Mouse (Mus musculus) embryonic facial prominence, embryonic 13.5 days (tissue): ENCODE measurements at regions not wholly inside any gene's neighbourhood (a gene's known extent, or its start where the extent isn't known, plus 50 kb on each side); places are given as distances from the start of the nearest gene placed in this dataset.

Experiments used
- ATAC-seq: fragments of 200-750 bp; cut with Nextera tagmentation; 2 replicates; pipeline ENCODE4 v1.8.0; 2017; ENCODE audit warnings: low read depth; ENCODE audit not compliant: insufficient number of reproducible peaks, insufficient read depth, low FRiP score, low TSS enrichment
- H3K27ac ChIP-seq: fragments of 300-500 bp; sonication (generic); 2 replicates; pipeline ENCODE4 v1.5.1; 2015; ENCODE audit warnings: moderate library complexity, mild to moderate bottlenecking, inconsistent platforms
- H3K27me3 ChIP-seq: fragments of 300-500 bp; sonication (generic); 2 replicates; pipeline ENCODE4 v1.6.1; 2015; ENCODE audit warnings: mild to moderate bottlenecking, inconsistent platforms
- H3K36me3 ChIP-seq: fragments of 300-500 bp; sonication (generic); 2 replicates; pipeline ENCODE4 v1.6.1; 2015; ENCODE audit warnings: mild to moderate bottlenecking, inconsistent platforms
- H3K4me1 ChIP-seq: fragments of 300-500 bp; sonication (generic); 2 replicates; pipeline ENCODE4 v1.6.1; 2015; ENCODE audit warnings: inconsistent platforms
- H3K4me2 ChIP-seq: fragments of 300-500 bp; sonication (generic); 2 replicates; pipeline ENCODE4 v1.6.1; 2015; ENCODE audit warnings: moderate library complexity, mild to moderate bottlenecking, inconsistent platforms
- H3K4me3 ChIP-seq: fragments of 300-500 bp; sonication (generic); 2 replicates; pipeline ENCODE4 v1.5.1; 2015; ENCODE audit warnings: mild to moderate bottlenecking, inconsistent platforms
- H3K9ac ChIP-seq: fragments of 300-500 bp; sonication (generic); 2 replicates; pipeline ENCODE4 v1.6.1; 2015; ENCODE audit warnings: mild to moderate bottlenecking, inconsistent platforms
- H3K9me3 ChIP-seq: fragments of 300-500 bp; sonication (generic); 2 replicates; pipeline ENCODE4 v1.6.1; 2016; ENCODE audit warnings: inconsistent platforms
- WGBS: fragments of 180-500 bp; shearing (Covaris S2); methylation state at CpG from one replicate; pipeline ENCODE4 v1.1.7; 2015; ENCODE audit warnings: mixed read lengths; 5-methylcytosine and 5-hydroxymethylcytosine counted together

DNA sequence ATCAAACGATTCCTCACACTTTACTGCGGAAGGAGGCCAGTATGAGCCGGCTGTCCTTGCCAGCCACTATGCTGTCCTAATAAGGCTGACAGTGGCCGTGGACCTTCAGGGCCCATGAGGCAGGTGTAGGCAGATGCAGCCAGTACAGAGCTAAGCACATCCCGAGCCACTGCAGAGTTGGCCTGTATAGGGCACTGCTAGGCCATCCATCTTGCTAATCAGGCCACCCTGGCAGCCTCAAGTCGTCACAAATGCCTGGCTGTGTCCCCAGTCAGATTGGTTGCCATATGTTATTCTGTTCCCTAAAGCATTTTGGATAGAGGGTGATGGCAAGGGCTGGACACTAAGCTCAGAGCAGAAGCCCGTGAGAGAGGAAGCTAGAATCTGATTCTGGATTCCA, 359.9 kb upstream of the Fam19a5 start:
- H3K36me3 ChIP-seq: no peaks in the 10 kb centered on the region
- no peaks in the 10 kb centered on the region for H3K27me3 ChIP-seq
- no peaks in the 10 kb centered on the region for H3K9me3 ChIP-seq
- H3K27ac ChIP-seq: no peak overlapping the region
- no peak overlapping the region for H3K4me2 ChIP-seq
- H3K4me1 ChIP-seq: no peaks in the 10 kb centered on the region
- ATAC-seq: no peak
- no peak overlapping the region for H3K4me3 ChIP-seq
- H3K9ac ChIP-seq: no peak overlapping the region
- 70% methylated on average over 7 of the region's 7 CpGs for WGBS

DNA sequence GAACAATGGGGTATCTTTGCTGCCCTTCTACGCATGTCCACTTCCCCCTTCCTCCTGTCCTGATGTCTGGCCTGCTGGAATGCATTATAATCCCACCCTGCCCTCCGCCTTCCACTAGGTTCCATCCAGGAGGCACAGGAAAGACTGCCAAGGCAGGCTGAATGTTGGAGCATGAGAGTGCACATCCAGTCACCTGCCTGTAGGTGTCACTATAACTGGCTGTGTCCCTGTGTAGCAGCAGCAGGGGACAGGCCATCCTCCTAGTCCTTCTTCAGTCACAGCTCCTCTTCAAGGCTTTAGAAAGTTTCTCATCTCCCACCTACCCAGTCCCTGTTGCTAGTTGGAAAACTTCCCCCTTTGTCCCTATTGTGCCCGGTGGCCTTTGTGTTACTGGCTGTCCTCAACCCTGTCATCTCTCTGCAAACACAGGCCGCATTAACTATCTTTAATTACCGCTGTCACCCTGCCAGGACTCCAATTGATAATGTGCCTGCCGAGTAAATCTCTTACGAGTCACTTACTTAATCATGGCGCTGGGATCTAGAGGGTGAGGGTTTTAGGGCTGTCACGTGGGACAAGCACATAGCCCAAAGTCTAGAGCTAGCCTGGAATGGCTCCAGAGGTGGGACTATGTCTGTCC, 355.2 kb upstream of the Fam19a5 start:
- Histone ChIP-seq H3K9me3 (no peaks in the 10 kb centered on the region), H3K4me1 (no peaks in the 10 kb centered on the region)
- no peak for ATAC-seq

DNA sequence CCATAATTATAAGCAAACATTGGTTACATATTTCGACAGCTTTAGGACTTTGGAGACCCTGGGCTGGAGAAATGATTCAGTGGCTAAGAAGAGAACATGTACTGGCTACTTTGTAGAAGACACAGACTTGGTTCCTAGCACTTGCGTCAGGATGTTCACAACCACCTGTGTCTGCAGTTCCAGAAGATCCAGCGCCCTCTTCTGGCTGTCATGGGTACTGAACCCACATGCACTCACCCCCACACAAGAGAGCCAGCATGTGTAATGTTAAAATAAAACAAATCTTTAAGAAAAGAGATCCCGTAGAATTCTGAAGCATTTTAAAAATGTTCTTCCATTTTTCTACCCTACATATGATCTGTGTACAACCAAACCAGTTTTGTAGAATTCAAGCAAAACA, 352.2 kb upstream of the Fam19a5 start:
- H3K4me2 ChIP-seq: no peak overlapping the region
- 0 out of 2 replicates have a peak, but pooled peaks cover 4% of the 10 kb centered on the region for H3K4me1 ChIP-seq
- H3K9me3 ChIP-seq: no peaks in the 10 kb centered on the region
- H3K36me3 ChIP-seq: no peaks in the 10 kb centered on the region
- no peak overlapping the region for H3K27ac ChIP-seq
- no peak overlapping the region for H3K9ac ChIP-seq
- ATAC-seq: no peak
- 67% methylated on average over 4 of the region's 4 CpGs for WGBS
- H3K27me3 ChIP-seq: no peaks in the 10 kb centered on the region
- H3K4me3 ChIP-seq: no peak overlapping the region

More for the DNA sequence above, 355.2 kb upstream of the Fam19a5 start:
- Histone ChIP-seq H3K36me3 (no peaks in the 10 kb centered on the region), H3K4me2 (no peak overlapping the region), H3K9ac (no peak overlapping the region), H3K27ac (no peak overlapping the region), H3K27me3 (no peaks in the 10 kb centered on the region), H3K4me3 (no peak overlapping the region)
- 82% methylated on average over 9 of the region's 9 CpGs for WGBS

DNA sequence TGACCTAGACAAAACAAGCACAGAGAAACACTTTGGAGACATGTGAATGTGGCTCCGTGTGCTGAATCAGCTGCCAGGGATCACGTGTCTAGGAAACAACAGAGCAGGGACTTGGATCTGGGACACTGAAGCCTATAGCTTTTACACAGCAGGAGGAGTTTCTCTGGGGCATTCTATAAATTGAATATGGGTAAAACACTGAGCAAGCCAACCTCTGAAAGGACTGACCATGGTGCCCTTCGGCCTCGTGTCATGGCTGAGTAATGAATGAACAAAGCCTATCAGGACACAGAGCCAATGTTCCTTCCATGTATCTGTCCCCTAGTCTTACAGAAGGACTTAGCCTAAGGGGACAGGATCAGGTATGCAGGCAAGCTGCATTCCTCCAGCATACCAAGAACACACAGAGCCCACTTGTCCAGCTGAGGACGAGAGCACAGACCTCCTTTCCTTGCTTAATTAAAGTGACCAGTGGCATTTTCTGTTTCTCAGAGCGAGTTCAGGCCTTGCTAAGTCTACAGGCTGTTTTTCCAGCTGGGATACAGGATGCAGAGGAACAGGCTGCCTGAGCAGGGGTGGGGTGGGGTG, 347.7 kb upstream of the Fam19a5 start:
- no peaks in the 10 kb centered on the region for H3K9me3 ChIP-seq
- H3K36me3 ChIP-seq: no peaks in the 10 kb centered on the region
- no peak overlapping the region for H3K27ac ChIP-seq
- no peak for ATAC-seq
- no peak overlapping the region for H3K4me2 ChIP-seq
- H3K27me3 ChIP-seq: no peaks in the 10 kb centered on the region
- H3K4me1 ChIP-seq: 0 out of 2 replicates have a peak, but pooled peaks cover 4% of the 10 kb centered on the region
- WGBS: 19% methylated on average over 6 of the region's 6 CpGs
- no peak overlapping the region for H3K4me3 ChIP-seq
- H3K9ac ChIP-seq: no peak overlapping the region

DNA sequence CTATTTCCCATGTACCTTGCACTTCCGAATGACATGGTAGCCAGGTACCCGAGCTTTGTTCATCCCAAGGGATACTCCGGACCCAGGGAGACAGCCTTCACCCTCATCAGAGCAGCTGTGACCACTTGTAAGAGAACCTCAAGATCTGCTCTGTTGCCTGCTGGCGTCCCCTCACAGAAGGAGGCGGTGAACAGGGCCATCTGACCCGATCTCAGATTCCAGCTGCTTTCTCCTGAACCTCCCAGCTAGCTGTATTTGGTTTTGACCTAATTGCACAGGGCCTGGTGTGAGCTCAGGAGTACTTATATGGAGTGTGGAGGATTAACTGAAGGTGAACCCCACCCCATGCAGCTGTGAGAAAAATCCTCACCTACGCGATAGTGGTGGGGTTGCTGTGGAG, 344.5 kb upstream of the Fam19a5 start:
- Histone ChIP-seq H3K36me3 (no peaks in the 10 kb centered on the region), H3K9ac (no peak overlapping the region), H3K4me1 (0 out of 2 replicates have a peak, but pooled peaks cover 4% of the 10 kb centered on the region), H3K4me2 (no peak overlapping the region), H3K27ac (no peak overlapping the region), H3K27me3 (no peaks in the 10 kb centered on the region), H3K4me3 (no peak overlapping the region), H3K9me3 (no peaks in the 10 kb centered on the region)
- 85% methylated on average over 8 of the region's 8 CpGs for WGBS
- no peak for ATAC-seq

DNA sequence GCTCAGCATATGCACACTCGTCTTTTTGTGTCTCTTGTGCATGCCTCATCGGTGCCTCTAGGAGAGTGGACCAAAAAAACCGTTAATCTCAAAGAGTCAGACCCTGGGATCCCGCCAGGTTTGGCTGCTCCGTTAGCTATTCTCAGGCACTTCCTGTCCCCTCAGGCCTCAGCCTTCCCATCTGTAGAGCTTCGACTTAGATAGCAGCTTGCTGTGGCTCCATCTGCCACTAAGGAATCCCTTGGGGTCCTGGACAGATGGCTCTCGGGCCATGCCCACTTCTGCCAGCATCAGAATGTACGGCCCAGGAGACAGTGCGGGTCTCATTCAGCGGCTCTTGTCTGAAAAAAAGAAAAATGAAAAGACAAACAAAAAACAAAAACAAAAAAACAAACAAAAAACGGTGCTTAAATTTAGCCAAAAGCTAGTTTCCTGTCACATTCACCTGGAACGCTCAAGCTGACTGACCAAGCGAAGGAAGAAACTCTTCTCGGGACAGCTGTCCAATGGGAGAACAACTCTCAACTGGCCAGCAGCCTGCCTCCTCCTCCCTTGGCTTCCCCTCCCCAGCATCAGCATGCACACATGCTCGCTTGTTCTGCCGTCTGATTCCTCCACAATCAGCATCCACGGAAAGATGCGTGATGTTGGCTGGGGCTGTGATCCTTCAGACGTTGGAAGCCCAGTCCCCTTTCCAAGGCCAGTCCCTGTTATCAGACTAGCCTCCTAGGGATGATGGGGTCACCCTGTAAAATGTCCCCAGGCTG, 343.6 kb upstream of the Fam19a5 start:
- Histone ChIP-seq H3K9me3 (no peaks in the 10 kb centered on the region), H3K36me3 (no peaks in the 10 kb centered on the region), H3K27ac (no peak overlapping the region), H3K27me3 (no peaks in the 10 kb centered on the region), H3K4me2 (no peak overlapping the region), H3K4me1 (0 out of 2 replicates have a peak, but pooled peaks cover 4% of the 10 kb centered on the region), H3K4me3 (no peak overlapping the region), H3K9ac (no peak overlapping the region)
- ATAC-seq: no peak
- 68% methylated on average over 19 of the region's 19 CpGs for WGBS

DNA sequence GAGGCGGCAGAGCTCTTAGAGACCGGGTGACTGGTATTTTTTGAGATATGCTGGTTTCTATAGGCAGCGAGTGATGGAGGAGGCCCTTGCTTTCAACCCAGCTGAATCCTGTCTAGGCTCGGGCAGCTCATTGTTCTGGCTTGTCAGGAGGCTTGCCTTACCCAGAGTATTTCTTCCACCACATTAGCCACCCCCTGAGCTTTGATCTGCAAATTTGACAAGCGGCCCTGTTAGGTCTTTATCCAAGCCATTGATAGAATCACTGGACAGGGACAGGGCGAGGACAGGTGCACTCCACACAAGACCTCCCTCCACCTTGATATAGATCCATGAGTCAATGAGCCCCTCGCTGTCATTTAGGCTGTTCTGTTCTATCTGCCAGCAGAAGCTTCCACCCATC, 343.0 kb upstream of the Fam19a5 start:
- H3K27me3 ChIP-seq: no peaks in the 10 kb centered on the region
- WGBS: 74% methylated on average over 7 of the region's 7 CpGs
- H3K9ac ChIP-seq: no peak overlapping the region
- no peak overlapping the region for H3K4me2 ChIP-seq
- ATAC-seq: no peak
- H3K36me3 ChIP-seq: no peaks in the 10 kb centered on the region
- H3K4me3 ChIP-seq: no peak overlapping the region
- H3K4me1 ChIP-seq: 0 out of 2 replicates have a peak, but pooled peaks cover 4% of the 10 kb centered on the region
- no peaks in the 10 kb centered on the region for H3K9me3 ChIP-seq
- H3K27ac ChIP-seq: no peak overlapping the region

DNA sequence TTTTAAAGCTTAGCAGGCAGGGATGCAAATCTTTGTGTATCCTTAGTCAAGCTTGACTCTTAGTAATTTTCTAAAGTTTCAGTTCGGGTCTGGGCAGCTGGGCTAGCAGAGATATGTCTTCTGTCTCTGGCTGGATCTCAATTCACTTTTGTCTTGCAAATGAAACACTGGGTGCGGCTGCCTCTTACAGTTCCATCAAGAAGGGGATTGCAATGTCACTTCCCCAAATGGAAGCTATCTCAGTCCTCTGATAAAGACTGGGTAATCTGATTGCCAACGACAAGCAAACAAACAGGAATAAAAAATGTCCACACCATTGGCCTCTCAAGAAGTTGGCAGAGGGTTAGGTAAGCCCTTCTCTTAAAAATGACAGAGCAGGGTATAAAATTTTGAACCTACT, 314.1 kb upstream of the Fam19a5 start:
- no peak for ATAC-seq
- 64% methylated on average over 3 of the region's 3 CpGs for WGBS

DNA sequence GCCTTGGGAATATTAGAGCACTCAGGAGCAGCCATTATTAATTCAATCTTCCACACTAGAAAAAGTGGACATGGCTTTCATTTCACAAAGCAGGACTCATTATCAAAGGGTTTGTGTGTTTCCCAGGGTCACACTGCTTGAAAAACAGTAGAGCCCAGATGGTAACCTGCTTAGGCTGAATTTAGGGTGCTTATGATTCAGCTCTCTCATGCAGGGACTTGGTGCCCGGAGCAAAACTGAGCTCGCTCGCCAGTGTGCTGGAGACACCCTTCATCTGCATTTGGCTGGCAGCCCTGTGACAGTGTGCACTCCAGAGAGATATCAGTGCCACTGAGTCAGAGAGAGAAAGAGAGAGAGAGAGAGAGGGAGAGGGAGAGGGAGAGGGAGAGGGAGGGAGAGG, 308.0 kb upstream of the Fam19a5 start:
- 67% methylated on average over 3 of the region's 3 CpGs for WGBS
- Histone ChIP-seq H3K27me3 (no peaks in the 10 kb centered on the region), H3K27ac (no peak overlapping the region), H3K4me1 (no peaks in the 10 kb centered on the region), H3K36me3 (no peaks in the 10 kb centered on the region), H3K9me3 (no peaks in the 10 kb centered on the region), H3K9ac (no peak overlapping the region), H3K4me3 (no peak overlapping the region), H3K4me2 (no peak overlapping the region)
- no peak for ATAC-seq

More for the DNA sequence above, 314.1 kb upstream of the Fam19a5 start:
- H3K36me3 ChIP-seq: no peaks in the 10 kb centered on the region
- no peak overlapping the region for H3K9ac ChIP-seq
- H3K9me3 ChIP-seq: no peaks in the 10 kb centered on the region
- no peaks in the 10 kb centered on the region for H3K4me1 ChIP-seq
- H3K27me3 ChIP-seq: no peaks in the 10 kb centered on the region
- H3K27ac ChIP-seq: no peak overlapping the region
- H3K4me3 ChIP-seq: no peak overlapping the region
- no peak overlapping the region for H3K4me2 ChIP-seq

DNA sequence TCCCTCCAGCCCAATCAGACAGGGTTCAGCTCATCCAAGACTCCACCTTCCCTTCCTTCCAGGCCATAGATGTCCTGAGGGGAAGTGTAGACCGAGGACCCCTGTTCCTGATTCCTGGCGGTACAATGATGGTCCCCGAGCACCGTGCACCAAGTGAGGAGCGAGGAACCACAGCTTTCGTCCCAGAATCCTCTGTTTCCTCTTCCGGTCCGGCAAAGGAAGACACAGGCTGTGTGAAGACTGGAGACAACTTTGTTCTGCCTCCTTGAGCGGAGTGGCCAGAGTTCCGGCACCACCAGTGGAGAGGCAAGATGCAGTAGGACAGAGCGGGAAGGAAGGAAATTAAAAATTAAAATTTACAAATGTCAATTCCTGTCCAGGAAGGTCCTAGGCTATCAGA, 305.0 kb upstream of the Fam19a5 start:
- Histone ChIP-seq H3K4me2 (no peak overlapping the region), H3K36me3 (no peaks in the 10 kb centered on the region), H3K4me1 (no peaks in the 10 kb centered on the region), H3K4me3 (no peak overlapping the region), H3K27ac (no peak overlapping the region), H3K27me3 (no peaks in the 10 kb centered on the region), H3K9me3 (no peaks in the 10 kb centered on the region), H3K9ac (no peak overlapping the region)
- no peak for ATAC-seq
- WGBS: 93% methylated on average over 11 of the region's 11 CpGs

DNA sequence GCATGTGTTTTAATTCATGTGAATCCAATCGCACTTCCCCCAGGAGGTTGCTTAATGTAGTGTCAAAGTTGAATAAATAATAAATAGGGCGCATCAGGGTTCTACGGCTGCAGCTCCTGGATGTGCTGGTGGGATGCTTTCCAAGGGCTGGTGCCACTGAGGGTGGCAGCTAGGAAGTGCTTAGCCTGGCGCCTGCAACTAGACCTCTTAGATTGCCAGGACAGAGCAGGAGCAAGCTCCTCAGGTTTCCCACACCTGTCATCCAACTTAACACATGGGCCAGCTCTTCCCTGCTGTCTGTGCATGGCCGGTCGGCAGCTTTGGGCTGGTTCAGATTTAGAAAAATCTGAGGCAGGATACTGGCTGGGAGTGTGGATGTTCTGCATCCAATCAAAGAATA, 282.6 kb upstream of the Fam19a5 start:
- no peak overlapping the region for H3K4me3 ChIP-seq
- no peaks in the 10 kb centered on the region for H3K4me1 ChIP-seq
- no peaks in the 10 kb centered on the region for H3K36me3 ChIP-seq
- no peaks in the 10 kb centered on the region for H3K27me3 ChIP-seq
- 86% methylated on average over 6 of the region's 6 CpGs for WGBS
- no peaks in the 10 kb centered on the region for H3K9me3 ChIP-seq
- H3K27ac ChIP-seq: no peak overlapping the region
- H3K4me2 ChIP-seq: no peak overlapping the region
- ATAC-seq: no peak
- H3K9ac ChIP-seq: no peak overlapping the region

DNA sequence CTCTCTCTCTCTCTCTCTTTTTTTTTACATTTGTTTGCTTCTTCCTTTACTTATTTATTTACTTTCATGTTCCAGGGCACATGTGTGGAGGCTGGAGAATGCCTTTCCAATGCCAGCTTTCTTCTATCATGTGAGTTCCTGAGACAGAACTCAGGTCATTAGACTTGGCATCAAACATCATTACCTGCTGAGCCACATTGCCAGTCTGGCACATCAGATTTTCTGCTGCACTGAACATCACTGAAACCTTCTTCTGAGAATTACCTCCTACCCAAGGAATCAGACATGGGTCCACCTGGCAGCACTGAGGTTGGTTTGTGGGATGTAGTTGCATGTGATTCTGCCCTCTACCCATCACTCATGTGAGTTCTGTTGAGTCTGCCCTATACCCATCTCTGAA, 279.2 kb upstream of the Fam19a5 start:
- no peaks in the 10 kb centered on the region for H3K36me3 ChIP-seq
- ATAC-seq: no peak

More for the DNA sequence above, 279.2 kb upstream of the Fam19a5 start:
- no peak overlapping the region for H3K4me3 ChIP-seq
- H3K4me1 ChIP-seq: no peaks in the 10 kb centered on the region
- no peaks in the 10 kb centered on the region for H3K9me3 ChIP-seq
- no peaks in the 10 kb centered on the region for H3K27me3 ChIP-seq
- no peak overlapping the region for H3K9ac ChIP-seq
- H3K27ac ChIP-seq: no peak overlapping the region
- H3K4me2 ChIP-seq: no peak overlapping the region
